Comparison of ENCODE assay signal across 17 mouse cellular contexts in genomic region chr2:21059618-21060346, GRCm38 (mm10).
DNase-seq lines count a peak whose midpoint lies in the region; ATAC-seq and TF ChIP-seq lines count a peak whose summit lies in the region.
"Had no signal": no experiment of that assay in that cellular context is flagged by ENCODE, and none has a peak within 500 bp of the region (broad histone marks: within the 10 kb centered on the region; RNA-seq: fewer than 3 reads in every experiment).

No protein-coding gene starts in this region.

- ATAC-seq in midbrain, embryonic 12.5 days (ENCODE audit: low FRiP score, low read depth), result peak; percentile 70
- no peak for ATAC-seq in megakaryocyte progenitor cell, adult 5-6 weeks (replicated peaks; ENCODE audit: poor library complexity)
- ATAC-seq: intestine, postnatal 0 days had no signal

- H3K27me3 ChIP-seq in hindbrain, embryonic 10.5 days (ENCODE audit: insufficient read depth, poor library complexity, severe bottlenecking), result no peaks in the 10 kb centered on the region
- no peaks in the 10 kb centered on the region for H3K27me3 ChIP-seq in midbrain, embryonic 12.5 days

- peaks cover 22% of the 10 kb centered on the region for H3K4me1 ChIP-seq in hindbrain, embryonic 10.5 days (replicated peaks)
- H3K4me1 ChIP-seq in midbrain, embryonic 12.5 days, result peaks cover 26% of the 10 kb centered on the region
- H3K4me1 ChIP-seq in olfactory bulb, adult 2 months (ENCODE audit: control insufficient read depth, insufficient read depth, low read length), result no peaks in the 10 kb centered on the region; the same call in 1 of the 2 replicates
- H3K4me1 ChIP-seq: megakaryocyte, embryonic 14.5 days had no signal

- H3K9me3 ChIP-seq in hindbrain, embryonic 10.5 days, result no peaks in the 10 kb centered on the region
- no peaks in the 10 kb centered on the region for H3K9me3 ChIP-seq in midbrain, embryonic 12.5 days
- H3K9me3 ChIP-seq: megakaryocyte, embryonic 14.5 days had no signal

- H3K4me2 ChIP-seq in midbrain, embryonic 12.5 days (replicated peaks), result peak overlapping the region; percentile 4; the same call in 1 of the 2 replicates
- H3K4me2 ChIP-seq: lung, embryonic 14.5 days had no signal

- DNase-seq in retina, postnatal 1 day, result peak; percentile 22
- no peak for DNase-seq in retina, embryonic 14.5 days (ENCODE audit: low spot score)
- no peak for DNase-seq in hindbrain, embryonic 10.5 days (ENCODE audit: low spot score)
- no peak for DNase-seq in right cerebral cortex, adult 2 months (ENCODE audit: low spot score in 2 of 2)
- DNase-seq in gastrocnemius, postnatal 10 days, result no peak
- DNase-seq: adrenal gland, postnatal 14 days; cerebellum, postnatal 25 days; heart, postnatal 14 days; kidney, postnatal 36 days; liver; thymus, postnatal 25 days had no signal

- H3K9ac ChIP-seq in midbrain, embryonic 12.5 days (replicated peaks), result no peak overlapping the region; the same call in 1 of the 2 replicates
- H3K9ac ChIP-seq: lung, embryonic 14.5 days had no signal

- no peaks in the 10 kb centered on the region for H3K36me3 ChIP-seq in hindbrain, embryonic 10.5 days
- no peaks in the 10 kb centered on the region for H3K36me3 ChIP-seq in midbrain, embryonic 12.5 days

- TF ChIP-seq CTCF in olfactory bulb, adult 2 months (IDR thresholded peaks at IDR 0.05; ENCODE audit: insufficient read depth, low read depth, low read length), result no peak

- peak overlapping the region; percentile 85 for H3K27ac ChIP-seq in hindbrain, embryonic 10.5 days
- peak overlapping the region; percentile 86 for H3K27ac ChIP-seq in midbrain, embryonic 12.5 days (replicated peaks)
- peak overlapping the region; percentile 45; the same call in 1 of the 2 replicates for H3K27ac ChIP-seq in olfactory bulb, adult 2 months (ENCODE audit: insufficient read depth, low read depth, low read length)

- H3K4me3 ChIP-seq in hindbrain, embryonic 10.5 days, result no peak overlapping the region
- H3K4me3 ChIP-seq in midbrain, embryonic 12.5 days, result no peak overlapping the region
- H3K4me3 ChIP-seq in olfactory bulb, adult 2 months (ENCODE audit: insufficient read depth, low read depth, low read length), result no peak overlapping the region
- H3K4me3 ChIP-seq: megakaryocyte, embryonic 14.5 days had no signal

- 13% methylated on average over 3 of the region's 3 CpGs for WGBS in hindbrain, embryonic 10.5 days
- 2% methylated on average over 3 of the region's 3 CpGs for WGBS in midbrain, embryonic 12.5 days
- 28% methylated on average over 3 of the region's 3 CpGs for WGBS in olfactory bulb, adult 2 months

- no peak for TF ChIP-seq POLR2A in olfactory bulb, adult 2 months (IDR thresholded peaks at IDR 0.05; ENCODE audit: insufficient read depth, low read depth, low read length)
